Mouse (Mus musculus) liver, embryonic 14.5 days (tissue): ENCODE results near the gene Aoc1.

Source experiments
- CTCF ChIP-seq: IDR thresholded peaks from 2 replicates; pipeline ENCODE4 v1.5.1; 2016; ENCODE audit warnings: antibody characterized with exemption, low read depth, control low read depth
- EP300 ChIP-seq: IDR thresholded peaks from 2 replicates; pipeline ENCODE4 v1.6.1; 2016; ENCODE audit warnings: antibody characterized with exemption, low read depth

DNA sequence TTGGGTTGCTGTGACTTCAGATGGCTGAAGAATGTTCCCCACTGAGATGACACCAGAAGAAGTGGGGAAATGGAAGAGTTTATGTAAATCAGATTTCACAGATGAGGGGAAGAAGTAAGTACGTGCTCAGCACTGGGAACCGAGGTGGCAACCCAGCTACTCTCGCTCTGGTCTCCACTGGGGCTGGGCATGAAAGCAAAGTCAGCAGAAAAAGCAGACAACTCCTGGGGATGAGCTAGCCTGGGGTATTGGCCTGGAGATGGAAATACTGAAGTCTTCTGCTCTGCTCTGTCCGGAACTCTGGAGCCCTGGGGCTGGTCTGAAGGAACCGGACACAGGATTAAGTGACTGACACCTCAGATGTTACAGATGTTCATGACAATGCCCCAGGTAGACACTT is 81.5 kb downstream of the Aoc1 start:
- TF ChIP-seq CTCF: no peak
- no peak for TF ChIP-seq EP300
